Mouse (Mus musculus): ENCODE data around the gene Tmem213. TPM values are rescaled to one million over a fixed set of nuclear protein-coding genes. Genes with fewer than 3 reads are reported as not detected.

Tmem213 gene
- total RNA-seq, 2 experiments from 2014 or later: not detected

GRCm38 (mm10) chr6:38109871-38110270, 816 bp downstream of the Tmem213 start:
- no peak for DNase-seq (ENCODE audit: low spot score in 2 of 2)
- intact Hi-C loops (cut with DNase I): no loop called here

GRCm38 (mm10) chr6:38110859-38111258, 1.8 kb downstream of the Tmem213 start:
- DNase-seq (ENCODE audit: low spot score in 2 of 2): no peak
- intact Hi-C loops (cut with DNase I): no loop called here

- intact Hi-C loops (cut with DNase I): no loop called here
- peak; percentile 25 to 31 for DNase-seq (ENCODE audit: low spot score in 2 of 2)
Measured at GRCm38 (mm10) chr6:38116107-38116770, 7.2 kb downstream of the Tmem213 start.

- intact Hi-C loops (cut with DNase I): no loop called here
- no peak for DNase-seq (ENCODE audit: low spot score in 2 of 2)
Measured at GRCm38 (mm10) chr6:38118341-38118740, 9.3 kb downstream of the Tmem213 start.

GRCm38 (mm10) chr6:38120681-38121371, 11.8 kb downstream of the Tmem213 start:
- DNase-seq (ENCODE audit: low spot score in 2 of 2): no peak
- intact Hi-C loops (cut with DNase I): no loop called here

GRCm38 (mm10) chr6:38121843-38122242, 12.8 kb downstream of the Tmem213 start:
- no peak for DNase-seq (ENCODE audit: low spot score in 2 of 2)
- intact Hi-C loops (cut with DNase I): no loop called here

GRCm38 (mm10) chr6:38122791-38123190, 13.7 kb downstream of the Tmem213 start:
- intact Hi-C loops (cut with DNase I): no loop called here
- no peak for DNase-seq (ENCODE audit: low spot score in 2 of 2)

- DNase-seq (ENCODE audit: low spot score in 2 of 2): no peak
- intact Hi-C loops (cut with DNase I): no loop called here
Measured at GRCm38 (mm10) chr6:38123471-38124206, 14.6 kb downstream of the Tmem213 start.

- intact Hi-C loops (cut with DNase I): no loop called here
- DNase-seq (ENCODE audit: low spot score in 2 of 2): no peak
Measured at GRCm38 (mm10) chr6:38124207-38124835, 15.3 kb downstream of the Tmem213 start, which contains the start of gene Atp6v0a4. Gene Atp6v0a4 (minus strand): TSS chr6:38124586.

- DNase-seq (ENCODE audit: low spot score in 2 of 2): no peak
- intact Hi-C loops (cut with DNase I): no loop called here
Measured at GRCm38 (mm10) chr6:38124882-38125281, 15.8 kb downstream of the Tmem213 start.

GRCm38 (mm10) chr6:38125462-38125861, 16.4 kb downstream of the Tmem213 start:
- DNase-seq (ENCODE audit: low spot score in 2 of 2): no peak
- intact Hi-C loops (cut with DNase I): no loop called here

GRCm38 (mm10) chr6:38128115-38128514, 19.1 kb downstream of the Tmem213 start:
- DNase-seq (ENCODE audit: low spot score in 2 of 2): no peak
- intact Hi-C loops (cut with DNase I): no loop called here

GRCm38 (mm10) chr6:38129883-38130282, 20.8 kb downstream of the Tmem213 start:
- intact Hi-C loops (cut with DNase I): no loop called here
- no peak for DNase-seq (ENCODE audit: low spot score in 2 of 2)

- intact Hi-C loops (cut with DNase I): no loop called here
- DNase-seq (ENCODE audit: low spot score in 2 of 2): peak in 1 of 2 experiments; percentile 26
Measured at GRCm38 (mm10) chr6:38131801-38132231, 22.8 kb downstream of the Tmem213 start.

- DNase-seq (ENCODE audit: low spot score in 2 of 2): peak; percentile 55 to 67
- intact Hi-C loops (cut with DNase I): no loop called here
Measured at GRCm38 (mm10) chr6:38134806-38135559, 25.9 kb downstream of the Tmem213 start.

GRCm38 (mm10) chr6:38139086-38139485, 30.0 kb downstream of the Tmem213 start:
- intact Hi-C loops (cut with DNase I): no loop called here
- DNase-seq (ENCODE audit: low spot score in 2 of 2): no peak

GRCm38 (mm10) chr6:38140402-38140801, 31.3 kb downstream of the Tmem213 start:
- intact Hi-C loops (cut with DNase I): no loop called here

GRCm38 (mm10) chr6:38144161-38144998, 35.3 kb downstream of the Tmem213 start:
- intact Hi-C loops (cut with DNase I): no loop called here
- no peak for DNase-seq (ENCODE audit: low spot score in 2 of 2)

More at GRCm38 (mm10) chr6:38140402-38140801, 31.3 kb downstream of the Tmem213 start:
- no peak for DNase-seq (ENCODE audit: low spot score in 2 of 2)

All from left cerebral cortex, postnatal 14 days (tissue).